Mouse (Mus musculus): ENCODE measurements at regions not wholly inside any gene's neighbourhood (a gene's known extent, or its start where the extent isn't known, plus 50 kb on each side); places are given as distances from the start of the nearest gene placed in this dataset.

- TF ChIP-seq MAFK (IDR thresholded peaks at IDR 0.05; ENCODE audit: insufficient read depth, low read depth, low read length) (no peak), ZNF384 (IDR thresholded peaks at IDR 0.05; ENCODE audit: low read depth, low read length) (no peak), ZC3H11A (IDR thresholded peaks at IDR 0.05; ENCODE audit: borderline replicate concordance, low read depth, low read length) (no peak), HCFC1 (IDR thresholded peaks at IDR 0.05; ENCODE audit: borderline replicate concordance, insufficient read depth, low read length) (no peak), CHD2 (IDR thresholded peaks at IDR 0.05; ENCODE audit: low read depth, low read length) (no peak)
- H3K4me3 ChIP-seq (ENCODE audit: insufficient read depth in 1 of 2, low read depth in 1 of 2, low read length in 2 of 2, poor library complexity in 1 of 2, severe bottlenecking in 1 of 2) = no peak overlapping the region
- H3K27ac ChIP-seq (ENCODE audit: insufficient read depth, low read depth, low read length, poor library complexity, severe bottlenecking) = no peak overlapping the region
- DNase-seq (ENCODE audit: low read depth, low spot score) = no peak
- H3K4me1 ChIP-seq (ENCODE audit: control insufficient read depth in 2 of 2, insufficient read depth in 2 of 2, low read length in 2 of 2, poor library complexity in 1 of 2) = no peaks in the 10 kb centered on the region
- H3K36me3 ChIP-seq (ENCODE audit: control insufficient read depth, insufficient read depth, low read length, poor library complexity, severe bottlenecking) = no peaks in the 10 kb centered on the region
- in situ Hi-C loops (cut with MboI; ENCODE audit: low sequenced_read_pairs in 2 of 2, unreplicated experiment in 2 of 2) = no loop called here
- no peaks in the 10 kb centered on the region for H3K9me3 ChIP-seq (ENCODE audit: control insufficient read depth, insufficient read depth, low read depth, low read length)
- no peak overlapping the region for H3K9ac ChIP-seq (ENCODE audit: insufficient read depth, low read depth, low read length, poor library complexity, severe bottlenecking)
Measured at GRCm38 (mm10) chr13:116118664-116119063, 190.8 kb downstream of the Isl1 start.

- no peak for TF ChIP-seq ZC3H11A (IDR thresholded peaks at IDR 0.05; ENCODE audit: borderline replicate concordance, low read depth, low read length)
- no peak for TF ChIP-seq MAFK (IDR thresholded peaks at IDR 0.05; ENCODE audit: insufficient read depth, low read depth, low read length)
- no peak for TF ChIP-seq ZNF384 (IDR thresholded peaks at IDR 0.05; ENCODE audit: low read depth, low read length)
- TF ChIP-seq CHD2 (IDR thresholded peaks at IDR 0.05; ENCODE audit: low read depth, low read length) = no peak
- no peak for TF ChIP-seq HCFC1 (IDR thresholded peaks at IDR 0.05; ENCODE audit: borderline replicate concordance, insufficient read depth, low read length)
- no peak for DNase-seq (ENCODE audit: low read depth, low spot score)
- Histone ChIP-seq H3K27ac (ENCODE audit: insufficient read depth, low read depth, low read length, poor library complexity, severe bottlenecking) (no peak overlapping the region), H3K36me3 (ENCODE audit: control insufficient read depth, insufficient read depth, low read length, poor library complexity, severe bottlenecking) (no peaks in the 10 kb centered on the region), H3K4me3 (ENCODE audit: insufficient read depth in 1 of 2, low read depth in 1 of 2, low read length in 2 of 2, poor library complexity in 1 of 2, severe bottlenecking in 1 of 2) (no peak overlapping the region), H3K4me1 (ENCODE audit: control insufficient read depth in 2 of 2, insufficient read depth in 2 of 2, low read length in 2 of 2, poor library complexity in 1 of 2) (no peaks in the 10 kb centered on the region), H3K9ac (ENCODE audit: insufficient read depth, low read depth, low read length, poor library complexity, severe bottlenecking) (no peak overlapping the region), H3K9me3 (ENCODE audit: control insufficient read depth, insufficient read depth, low read depth, low read length) (no peaks in the 10 kb centered on the region)
- in situ Hi-C loops (cut with MboI; ENCODE audit: low sequenced_read_pairs in 2 of 2, unreplicated experiment in 2 of 2) = no loop called here
Measured at GRCm38 (mm10) chr13:116111032-116111808, 198.3 kb downstream of the Isl1 start.

GRCm38 (mm10) chr13:116110578-116110977 is 198.9 kb downstream of the Isl1 start:
- Histone ChIP-seq H3K27ac (ENCODE audit: insufficient read depth, low read depth, low read length, poor library complexity, severe bottlenecking) (no peak overlapping the region), H3K36me3 (ENCODE audit: control insufficient read depth, insufficient read depth, low read length, poor library complexity, severe bottlenecking) (no peaks in the 10 kb centered on the region), H3K9ac (ENCODE audit: insufficient read depth, low read depth, low read length, poor library complexity, severe bottlenecking) (no peak overlapping the region), H3K4me1 (ENCODE audit: control insufficient read depth in 2 of 2, insufficient read depth in 2 of 2, low read length in 2 of 2, poor library complexity in 1 of 2) (no peaks in the 10 kb centered on the region), H3K9me3 (ENCODE audit: control insufficient read depth, insufficient read depth, low read depth, low read length) (no peaks in the 10 kb centered on the region), H3K4me3 (ENCODE audit: insufficient read depth in 1 of 2, low read depth in 1 of 2, low read length in 2 of 2, poor library complexity in 1 of 2, severe bottlenecking in 1 of 2) (no peak overlapping the region)
- no peak for DNase-seq (ENCODE audit: low read depth, low spot score)
- TF ChIP-seq CHD2 (IDR thresholded peaks at IDR 0.05; ENCODE audit: low read depth, low read length) = no peak
- in situ Hi-C loops (cut with MboI; ENCODE audit: low sequenced_read_pairs in 2 of 2, unreplicated experiment in 2 of 2) = no loop called here

GRCm38 (mm10) chr13:116087541-116088308 is 221.8 kb downstream of the Isl1 start:
- no peaks in the 10 kb centered on the region for H3K36me3 ChIP-seq (ENCODE audit: control insufficient read depth, insufficient read depth, low read length, poor library complexity, severe bottlenecking)

More at GRCm38 (mm10) chr13:116087541-116088308, 221.8 kb downstream of the Isl1 start:
- H3K9me3 ChIP-seq (ENCODE audit: control insufficient read depth, insufficient read depth, low read depth, low read length) = no peaks in the 10 kb centered on the region
- no peak for DNase-seq (ENCODE audit: low read depth, low spot score)
- no peak overlapping the region for H3K9ac ChIP-seq (ENCODE audit: insufficient read depth, low read depth, low read length, poor library complexity, severe bottlenecking)
- no peak overlapping the region for H3K27ac ChIP-seq (ENCODE audit: insufficient read depth, low read depth, low read length, poor library complexity, severe bottlenecking)
- in situ Hi-C loops (cut with MboI; ENCODE audit: low sequenced_read_pairs in 2 of 2, unreplicated experiment in 2 of 2) = no loop called here
- H3K4me3 ChIP-seq (ENCODE audit: insufficient read depth in 1 of 2, low read depth in 1 of 2, low read length in 2 of 2, poor library complexity in 1 of 2, severe bottlenecking in 1 of 2) = no peak overlapping the region
- H3K4me1 ChIP-seq (ENCODE audit: control insufficient read depth in 2 of 2, insufficient read depth in 2 of 2, low read length in 2 of 2, poor library complexity in 1 of 2) = no peaks in the 10 kb centered on the region
- TF ChIP-seq ZNF384 (IDR thresholded peaks at IDR 0.05; ENCODE audit: low read depth, low read length) (no peak), MAFK (IDR thresholded peaks at IDR 0.05; ENCODE audit: insufficient read depth, low read depth, low read length) (no peak), CHD2 (IDR thresholded peaks at IDR 0.05; ENCODE audit: low read depth, low read length) (no peak), ZC3H11A (IDR thresholded peaks at IDR 0.05; ENCODE audit: borderline replicate concordance, low read depth, low read length) (no peak)

All from ES-E14 (cell line).